In the genomic region with DNA sequence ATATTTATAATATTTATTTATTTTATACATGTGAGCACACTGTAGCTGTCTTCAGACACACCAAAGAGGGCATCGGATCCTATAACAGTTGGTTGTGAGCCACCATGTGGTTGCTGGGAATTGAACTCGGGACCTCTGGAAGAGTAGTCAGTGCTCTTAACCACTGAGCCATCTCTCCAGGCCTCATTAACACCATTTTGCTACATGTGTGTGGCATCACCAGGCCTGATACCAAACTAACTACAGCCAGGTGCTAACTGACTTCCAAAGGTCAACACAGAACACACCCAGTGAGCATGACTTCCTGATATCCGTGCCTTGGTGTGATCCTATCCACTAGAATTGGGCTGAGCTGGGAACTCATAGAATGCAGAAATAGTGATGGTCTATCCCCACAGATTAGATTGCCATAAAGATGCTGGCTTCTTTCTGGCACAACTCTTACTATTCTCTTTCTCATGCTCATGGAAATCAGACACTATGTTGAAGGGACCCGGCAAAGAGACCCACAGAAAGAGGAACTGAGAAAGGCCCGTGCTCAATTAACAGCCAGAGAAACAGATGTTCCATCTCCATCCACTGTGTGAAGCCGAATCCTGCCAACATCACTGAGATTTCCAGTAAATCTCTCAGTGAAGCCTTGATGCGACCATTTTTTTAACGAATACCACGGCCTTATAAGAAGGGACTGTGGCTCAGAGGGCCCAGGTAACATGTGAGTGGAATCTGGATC, we compare ENCODE assay signal across 18 mouse cellular contexts. TPM values are rescaled to one million over a fixed set of nuclear protein-coding genes. Genes with fewer than 3 reads are reported as not detected.
"Had no signal": no experiment of that assay in that cellular context is flagged by ENCODE, and none has a peak within 500 bp of the region (broad histone marks: within the 10 kb centered on the region; RNA-seq: fewer than 3 reads in every experiment).

No protein-coding gene starts in this region.

- H3K4me3 ChIP-seq: neural tube, embryonic 13.5 days; neural tube, embryonic 15.5 days; stomach, embryonic 15.5 days had no signal

- H3K4me2 ChIP-seq: neural tube, embryonic 13.5 days; neural tube, embryonic 15.5 days; stomach, embryonic 15.5 days had no signal

- H3K9ac ChIP-seq: neural tube, embryonic 13.5 days; neural tube, embryonic 15.5 days; stomach, embryonic 15.5 days had no signal

- H3K27ac ChIP-seq: neural tube, embryonic 13.5 days; neural tube, embryonic 15.5 days; stomach, embryonic 15.5 days; stomach, postnatal 0 days had no signal

- H3K36me3 ChIP-seq: neural tube, embryonic 13.5 days; neural tube, embryonic 15.5 days; stomach, embryonic 15.5 days had no signal

- DNase-seq: retina, postnatal 1 day; right cerebral cortex, adult 18-20 months; right cerebral cortex, postnatal 14 days; right cerebral cortex, postnatal 25 days; right cerebral cortex, postnatal 4 days; spleen, adult 18-20 months; thymus, adult 18-20 months; thymus, adult 2 months; thymus, postnatal 14 days; thymus, postnatal 25 days; thymus, postnatal 36 days; thymus, postnatal 4 days had no signal

- H3K9me3 ChIP-seq: neural tube, embryonic 13.5 days; neural tube, embryonic 15.5 days; stomach, embryonic 15.5 days had no signal

- H3K4me1 ChIP-seq: neural tube, embryonic 15.5 days; stomach, embryonic 15.5 days had no signal

- H3K27me3 ChIP-seq: neural tube, embryonic 13.5 days; neural tube, embryonic 15.5 days; stomach, embryonic 15.5 days had no signal

RNA-seq across cellular contexts. Expression of gene Adamts20, which starts 37.6 kb away (rescaled TPM):
- total RNA-seq: neutrophil, adult 5-6 weeks had no signal
- polyA plus RNA-seq: small intestine, adult 2 months had no signal
